Mouse (Mus musculus): ENCODE results near the gene Cyp2d22. TPM values are rescaled to one million over a fixed set of nuclear protein-coding genes. Genes with fewer than 3 reads are reported as not detected.
A peak's percentile ranks its signal among the peaks of the same experiment; 100 is the strongest.
"Not testable (repeated sequence)": the region's sequence is repeated elsewhere in the genome, so short reads cannot be mapped to it uniquely, and the experiment has no call there.

Cyp2d22 gene
- polyA plus RNA-seq, 1 experiment from 2014 or later: 18.6 TPM

GRCm38 (mm10) chr15:82372991-82373390, 7.1 kb downstream of the Cyp2d22 start:
- Histone ChIP-seq H3K36me3 (peaks cover 4% of the 10 kb centered on the region; the same call in 1 of the 2 replicates), H3K4me3 (replicated peaks) (no peak overlapping the region), H3K4me2 (no peak overlapping the region), H3K27me3 (no peaks in the 10 kb centered on the region), H3K9ac (no peak overlapping the region), H3K27ac (no peak overlapping the region), H3K4me1 (peaks cover 18% of the 10 kb centered on the region), H3K9me3 (replicated peaks) (no peaks in the 10 kb centered on the region)
- WGBS: 90% methylated on average over 5 of the region's 5 CpGs
- ATAC-seq (replicated peaks; ENCODE audit: low FRiP score): no peak

- no peak overlapping the region for H3K9ac ChIP-seq
- no peak overlapping the region for H3K4me2 ChIP-seq
- H3K9me3 ChIP-seq (replicated peaks): no peaks in the 10 kb centered on the region
- no peak overlapping the region for H3K4me3 ChIP-seq (replicated peaks)
- H3K4me1 ChIP-seq: peaks cover 13% of the 10 kb centered on the region
- no peak overlapping the region for H3K27ac ChIP-seq
- no peak for ATAC-seq (replicated peaks; ENCODE audit: low FRiP score)
- no peaks in the 10 kb centered on the region for H3K27me3 ChIP-seq
- 88% methylated on average over 6 of the region's 6 CpGs for WGBS
- peaks cover 4% of the 10 kb centered on the region; the same call in 1 of the 2 replicates for H3K36me3 ChIP-seq
These were observed 7.6 kb downstream of the Cyp2d22 start for GRCm38 (mm10) chr15:82372446-82372845.

GRCm38 (mm10) chr15:82368851-82369250, 11.2 kb downstream of the Cyp2d22 start:
- no peak overlapping the region for H3K4me3 ChIP-seq (replicated peaks)
- ATAC-seq (replicated peaks; ENCODE audit: low FRiP score): no peak
- H3K9me3 ChIP-seq (replicated peaks): no peaks in the 10 kb centered on the region
- no peaks in the 10 kb centered on the region for H3K27me3 ChIP-seq
- no peak overlapping the region for H3K27ac ChIP-seq
- 83% methylated on average over 1 of the region's 1 CpGs for WGBS
- no peak overlapping the region for H3K4me2 ChIP-seq
- no peak overlapping the region for H3K9ac ChIP-seq
- H3K4me1 ChIP-seq: peaks cover 2% of the 10 kb centered on the region; the same call in 1 of the 2 replicates
- H3K36me3 ChIP-seq: peaks cover 4% of the 10 kb centered on the region; the same call in 1 of the 2 replicates

- H3K4me2 ChIP-seq: no peak overlapping the region
- 88% methylated on average over 4 of the region's 4 CpGs for WGBS
- peaks cover 2% of the 10 kb centered on the region; the same call in 1 of the 2 replicates for H3K4me1 ChIP-seq
- no peaks in the 10 kb centered on the region for H3K36me3 ChIP-seq
- no peaks in the 10 kb centered on the region for H3K9me3 ChIP-seq (replicated peaks)
- H3K27ac ChIP-seq: no peak overlapping the region
- H3K9ac ChIP-seq: no peak overlapping the region
- ATAC-seq (replicated peaks; ENCODE audit: low FRiP score): no peak
- H3K27me3 ChIP-seq: no peaks in the 10 kb centered on the region
- no peak overlapping the region for H3K4me3 ChIP-seq (replicated peaks)
These were observed 11.9 kb downstream of the Cyp2d22 start for GRCm38 (mm10) chr15:82368146-82368545.

- not testable (repeated sequence) for H3K9me3 ChIP-seq (replicated peaks)
- H3K4me2 ChIP-seq: peak overlapping the region; percentile 39; the same call in 1 of the 2 replicates
These were observed 15.5 kb downstream of the Cyp2d22 start for GRCm38 (mm10) chr15:82364561-82364960.

GRCm38 (mm10) chr15:82363801-82364200, 16.3 kb downstream of the Cyp2d22 start:
- not testable (repeated sequence) for H3K9me3 ChIP-seq (replicated peaks); H3K4me2 ChIP-seq; ATAC-seq (replicated peaks; ENCODE audit: low FRiP score); H3K9ac ChIP-seq; H3K27ac ChIP-seq; H3K36me3 ChIP-seq; H3K27me3 ChIP-seq; H3K4me3 ChIP-seq (replicated peaks)
- 51% methylated on average over 8 of the region's 12 CpGs for WGBS
- H3K4me1 ChIP-seq: peaks cover 14% of the 10 kb centered on the region

More at GRCm38 (mm10) chr15:82364561-82364960, 15.5 kb downstream of the Cyp2d22 start:
- 17% methylated on average over 6 of the region's 9 CpGs for WGBS
- H3K4me1 ChIP-seq: peaks cover 12% of the 10 kb centered on the region
- H3K9ac ChIP-seq; ATAC-seq (replicated peaks; ENCODE audit: low FRiP score); H3K27ac ChIP-seq; H3K36me3 ChIP-seq; H3K27me3 ChIP-seq: not testable (repeated sequence)
- 0 out of 2 replicates have a peak overlapping the region, but pooled peaks have one; percentile 12 for H3K4me3 ChIP-seq (replicated peaks)

- 55% methylated on average over 4 of the region's 4 CpGs for WGBS
- peak overlapping the region; percentile 73; the same call in 1 of the 2 replicates for H3K27ac ChIP-seq
- no peaks in the 10 kb centered on the region for H3K9me3 ChIP-seq (replicated peaks)
- no peak for ATAC-seq (replicated peaks; ENCODE audit: low FRiP score)
- no peak overlapping the region for H3K4me2 ChIP-seq
- H3K4me3 ChIP-seq (replicated peaks): no peak overlapping the region
- H3K4me1 ChIP-seq: peaks cover 18% of the 10 kb centered on the region
- H3K36me3 ChIP-seq: no peaks in the 10 kb centered on the region
- no peak overlapping the region for H3K9ac ChIP-seq
- H3K27me3 ChIP-seq: no peaks in the 10 kb centered on the region
These were observed 17.8 kb downstream of the Cyp2d22 start for GRCm38 (mm10) chr15:82362234-82362633.

GRCm38 (mm10) chr15:82361459-82362018, 18.5 kb downstream of the Cyp2d22 start:
- no peaks in the 10 kb centered on the region for H3K9me3 ChIP-seq (replicated peaks)
- 58% methylated on average over 11 of the region's 11 CpGs for WGBS
- peak overlapping the region; percentile 73 for H3K27ac ChIP-seq
- H3K27me3 ChIP-seq: no peaks in the 10 kb centered on the region
- no peaks in the 10 kb centered on the region for H3K36me3 ChIP-seq
- no peak overlapping the region for H3K9ac ChIP-seq
- no peak overlapping the region for H3K4me3 ChIP-seq (replicated peaks)
- peak; percentile 60; the same call in 1 of the 2 replicates for ATAC-seq (replicated peaks; ENCODE audit: low FRiP score)
- H3K4me1 ChIP-seq: peaks cover 18% of the 10 kb centered on the region
- no peak overlapping the region for H3K4me2 ChIP-seq

GRCm38 (mm10) chr15:82358431-82359260, 21.4 kb downstream of the Cyp2d22 start:
- H3K4me2 ChIP-seq: peak overlapping the region; percentile 19; the same call in 1 of the 2 replicates
- no peak overlapping the region for H3K9ac ChIP-seq
- H3K36me3 ChIP-seq: no peaks in the 10 kb centered on the region
- WGBS: 57% methylated on average over 22 of the region's 22 CpGs
- no peak overlapping the region for H3K4me3 ChIP-seq (replicated peaks)
- H3K4me1 ChIP-seq: peaks cover 23% of the 10 kb centered on the region
- no peaks in the 10 kb centered on the region for H3K9me3 ChIP-seq (replicated peaks)
- H3K27ac ChIP-seq: peak overlapping the region; percentile 65
- ATAC-seq (replicated peaks; ENCODE audit: low FRiP score): no peak
- no peaks in the 10 kb centered on the region for H3K27me3 ChIP-seq

GRCm38 (mm10) chr15:82354126-82354945, 25.7 kb downstream of the Cyp2d22 start, which contains the start of gene Ndufa6:
Ndufa6 (minus strand) TSS chr15:82354322.
- H3K27me3 ChIP-seq: no peaks in the 10 kb centered on the region
- H3K27ac ChIP-seq: peak within 1 kb of the TSS; percentile 94
- WGBS: 2% methylated on average over 57 of the region's 57 CpGs
- peak within 1 kb of the TSS; percentile 93 for H3K4me3 ChIP-seq (replicated peaks)
- H3K9me3 ChIP-seq (replicated peaks): no peaks in the 10 kb centered on the region
- peak; percentile 99 for ATAC-seq (replicated peaks; ENCODE audit: low FRiP score)
- H3K4me1 ChIP-seq: peaks cover 35% of the 10 kb centered on the region
- H3K9ac ChIP-seq: peak within 1 kb of the TSS; percentile 99
- peaks cover 21% of the 10 kb centered on the region for H3K36me3 ChIP-seq
- H3K4me2 ChIP-seq: peak within 1 kb of the TSS; percentile 85

GRCm38 (mm10) chr15:82353745-82354113, 26.3 kb downstream of the Cyp2d22 start:
- Histone ChIP-seq H3K4me3 (replicated peaks) (peak overlapping the region; percentile 93), H3K27me3 (no peaks in the 10 kb centered on the region), H3K36me3 (peaks cover 27% of the 10 kb centered on the region), H3K27ac (peak overlapping the region; percentile 94), H3K9ac (peak overlapping the region; percentile 99), H3K4me2 (peak overlapping the region; percentile 85), H3K4me1 (peaks cover 30% of the 10 kb centered on the region), H3K9me3 (replicated peaks) (no peaks in the 10 kb centered on the region)
- ATAC-seq (replicated peaks; ENCODE audit: low FRiP score): peak; percentile 52
- WGBS: under 1% methylated on average over 23 of the region's 23 CpGs
